Mouse (Mus musculus): ENCODE results near the gene Rngtt.
"Not testable (repeated sequence)": the region's sequence is repeated elsewhere in the genome, so short reads cannot be mapped to it uniquely, and the experiment has no call there.

The Rngtt gene

DNA sequence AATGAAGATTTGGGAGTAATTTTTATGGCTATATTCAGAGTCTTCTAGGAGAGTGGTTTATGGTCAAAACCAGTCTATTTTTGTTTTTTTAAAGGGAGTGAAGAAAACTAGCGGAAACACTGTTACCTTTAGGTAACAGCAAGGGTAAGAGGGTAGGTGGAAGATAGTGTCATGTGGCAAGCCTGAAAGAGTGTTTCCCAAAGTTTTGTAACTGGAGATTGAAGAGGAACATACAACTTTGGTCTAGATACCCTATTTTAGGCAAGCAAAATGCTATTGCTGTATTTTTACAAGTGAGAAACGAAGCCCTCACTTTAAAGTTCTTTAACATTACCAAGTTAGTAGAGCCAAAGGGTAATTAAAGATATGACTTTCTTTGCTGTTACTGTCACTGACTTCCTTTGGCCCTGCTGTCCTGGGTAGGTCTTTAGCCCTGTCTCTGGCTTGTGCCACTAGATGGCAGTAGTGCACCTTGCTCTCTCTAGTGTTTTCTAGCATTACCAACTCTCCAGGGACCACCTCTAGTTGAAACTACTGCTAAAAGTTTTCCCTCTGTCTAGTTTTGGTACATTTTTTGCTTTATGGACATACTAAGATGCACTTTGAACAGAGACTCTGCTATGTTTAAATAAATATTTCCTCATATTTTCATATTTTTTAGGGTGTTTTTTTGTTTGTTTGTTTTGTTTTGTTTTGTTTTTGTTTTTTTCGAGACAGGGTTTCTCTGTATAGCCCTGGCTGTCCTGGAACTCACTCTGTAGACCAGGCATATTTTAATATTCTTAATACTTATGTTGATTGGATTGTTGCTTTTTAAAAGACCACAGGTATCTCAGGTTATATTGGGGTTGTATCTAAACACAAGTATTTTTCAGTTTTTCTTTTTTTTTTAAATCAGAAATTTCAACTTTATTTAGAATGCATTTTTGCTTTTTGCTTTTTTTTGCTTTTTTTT, 86.4 kb downstream of the Rngtt start:
- in situ Hi-C loops (cut with MboI; ENCODE audit: low pct_unique_long_range_greater_than_20kb in 1 of 2, low sequenced_read_pairs in 2 of 2, unreplicated experiment in 1 of 2), result no loop called here

DNA sequence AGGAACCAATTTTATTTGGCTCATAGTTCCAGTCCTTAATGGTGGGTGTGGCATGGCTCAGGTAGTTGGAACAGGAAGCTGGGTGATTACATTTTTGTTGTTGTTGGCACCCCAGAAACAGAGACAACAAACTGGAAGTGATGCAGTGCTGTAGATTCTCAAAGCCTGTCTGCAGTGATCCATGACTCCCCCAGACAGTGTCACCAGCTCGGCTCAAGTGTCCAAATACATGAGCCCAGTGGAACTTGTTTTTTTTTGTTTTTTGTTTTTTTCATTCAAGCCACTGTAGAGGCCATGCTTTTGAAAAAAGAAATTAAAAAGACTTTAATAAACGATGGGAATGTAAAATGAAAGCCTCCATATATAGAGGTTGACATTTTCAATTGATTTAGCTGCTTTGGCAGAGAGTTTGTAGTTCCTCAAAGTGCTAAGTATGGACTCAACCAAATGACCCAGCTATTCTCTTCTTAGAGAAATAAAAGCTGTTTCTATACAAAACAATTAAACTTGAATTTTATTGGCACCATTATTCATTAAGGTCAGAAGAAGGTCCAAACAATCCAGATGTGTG, 95.7 kb downstream of the Rngtt start:
- in situ Hi-C loops (cut with MboI; ENCODE audit: low pct_unique_long_range_greater_than_20kb in 1 of 2, low sequenced_read_pairs in 2 of 2, unreplicated experiment in 1 of 2), result loop anchor here (25.0 kb wide), 1 partner anchor 831 kb away; no protein-coding TSS in a partner anchor

DNA sequence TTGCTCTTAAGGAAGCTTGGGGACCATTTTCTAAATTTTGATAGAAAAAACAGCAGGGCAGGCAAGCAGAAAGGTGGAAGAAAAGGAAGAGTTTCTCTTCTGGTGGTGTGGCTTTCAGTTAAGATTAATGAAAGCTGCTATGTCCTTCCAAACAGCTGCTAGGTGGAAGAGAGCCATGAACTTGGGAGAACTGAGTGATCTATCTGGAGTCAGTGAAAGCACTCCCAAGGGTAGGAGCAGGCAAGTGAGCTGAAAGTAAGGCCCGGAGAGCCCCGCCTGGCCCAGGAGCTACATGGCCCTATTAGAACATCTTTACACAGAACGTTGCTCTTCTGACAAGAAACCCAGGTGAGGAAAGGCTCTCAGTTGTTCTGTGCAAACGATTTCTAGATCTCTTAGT, 103.7 kb downstream of the Rngtt start:
- in situ Hi-C loops (cut with MboI; ENCODE audit: low pct_unique_long_range_greater_than_20kb in 1 of 2, low sequenced_read_pairs in 2 of 2, unreplicated experiment in 1 of 2), result loop anchor here (25.0 kb wide), 1 partner anchor 824 kb away; no protein-coding TSS in a partner anchor

DNA sequence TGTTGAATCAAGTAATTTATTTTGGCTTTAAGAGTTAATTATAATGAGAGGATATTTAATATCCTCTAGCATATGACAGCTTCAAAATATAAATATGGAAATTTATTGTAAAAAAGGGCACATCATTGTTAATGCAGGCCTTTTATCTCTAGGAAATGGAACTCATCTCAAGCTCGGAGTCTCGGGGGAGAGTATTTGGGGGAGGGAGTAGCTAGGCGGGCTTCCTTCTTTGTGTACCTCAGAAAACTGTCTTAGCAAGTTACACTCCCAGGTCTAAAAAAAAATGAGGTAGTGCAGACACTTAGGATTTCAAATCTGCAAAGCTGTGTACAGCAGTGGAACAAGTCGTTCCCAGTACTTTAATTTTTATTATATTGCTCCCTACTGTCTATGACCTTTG, 104.7 kb downstream of the Rngtt start:
- in situ Hi-C loops (cut with MboI; ENCODE audit: low pct_unique_long_range_greater_than_20kb in 1 of 2, low sequenced_read_pairs in 2 of 2, unreplicated experiment in 1 of 2), result loop anchor here (25.0 kb wide), 1 partner anchor 823 kb away; no protein-coding TSS in a partner anchor

DNA sequence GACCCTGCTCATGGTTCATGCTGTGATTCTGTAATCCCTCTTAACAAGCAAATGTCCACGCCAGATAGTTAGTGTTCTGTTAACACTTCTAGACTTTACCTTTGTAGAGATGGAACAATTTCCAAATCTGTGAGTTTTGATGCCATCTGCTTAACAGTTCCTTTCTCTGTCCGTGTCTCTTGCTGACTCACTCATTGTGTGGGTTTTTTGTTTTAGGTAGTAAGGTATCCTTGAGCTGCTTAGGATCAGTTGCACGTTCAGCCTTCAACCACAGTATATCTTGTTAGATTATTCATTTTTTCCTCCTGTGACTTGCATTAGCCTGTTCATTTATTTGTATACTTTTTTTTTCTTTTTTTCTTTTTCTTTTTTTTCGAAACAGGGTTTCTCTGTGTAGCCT, 107.3 kb downstream of the Rngtt start:
- in situ Hi-C loops (cut with MboI; ENCODE audit: low pct_unique_long_range_greater_than_20kb in 1 of 2, low sequenced_read_pairs in 2 of 2, unreplicated experiment in 1 of 2), result loop anchor here (25.0 kb wide), 1 partner anchor 820 kb away; no protein-coding TSS in a partner anchor

DNA sequence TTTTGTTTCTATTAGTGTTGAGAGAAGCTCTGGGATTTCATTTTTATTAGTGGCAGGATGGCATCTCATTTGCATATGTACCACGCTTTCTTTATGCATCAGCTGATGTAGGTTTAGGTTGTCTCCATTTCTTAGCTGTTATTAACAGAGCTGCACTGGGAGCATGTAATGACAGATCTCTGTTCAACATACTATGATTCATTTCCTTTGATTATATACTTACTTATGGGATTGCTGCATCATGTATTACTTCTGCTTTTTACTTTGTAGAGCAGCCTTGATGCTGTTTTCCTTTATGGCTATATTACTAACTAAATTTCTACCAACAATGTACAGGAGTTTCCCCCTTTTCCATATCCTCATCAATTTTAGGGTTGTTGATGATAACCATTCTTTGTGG, 109.5 kb downstream of the Rngtt start:
- in situ Hi-C loops (cut with MboI; ENCODE audit: low pct_unique_long_range_greater_than_20kb in 1 of 2, low sequenced_read_pairs in 2 of 2, unreplicated experiment in 1 of 2), result loop anchor here (25.0 kb wide), 1 partner anchor 818 kb away; no protein-coding TSS in a partner anchor

DNA sequence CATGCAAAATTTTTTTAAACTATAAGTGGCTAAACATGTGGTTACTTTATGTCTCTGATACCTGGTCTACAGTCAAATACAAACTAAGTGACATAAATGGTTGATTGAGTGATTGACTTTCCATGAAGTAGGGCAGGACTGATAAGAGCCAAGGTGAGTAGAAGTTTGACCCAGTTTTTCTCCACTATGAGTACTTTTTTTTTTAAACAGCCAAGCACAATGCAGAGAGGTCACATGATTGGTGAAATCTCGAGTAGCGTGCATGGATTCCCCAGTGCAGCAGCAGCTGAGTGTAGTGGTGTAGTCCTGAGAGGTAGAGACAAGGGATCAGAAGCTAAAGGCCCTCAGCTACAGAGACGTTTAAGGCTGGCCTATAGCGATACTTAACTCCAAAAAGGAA, 118.7 kb downstream of the Rngtt start:
- in situ Hi-C loops (cut with MboI; ENCODE audit: low pct_unique_long_range_greater_than_20kb in 1 of 2, low sequenced_read_pairs in 2 of 2, unreplicated experiment in 1 of 2), result no loop called here

DNA sequence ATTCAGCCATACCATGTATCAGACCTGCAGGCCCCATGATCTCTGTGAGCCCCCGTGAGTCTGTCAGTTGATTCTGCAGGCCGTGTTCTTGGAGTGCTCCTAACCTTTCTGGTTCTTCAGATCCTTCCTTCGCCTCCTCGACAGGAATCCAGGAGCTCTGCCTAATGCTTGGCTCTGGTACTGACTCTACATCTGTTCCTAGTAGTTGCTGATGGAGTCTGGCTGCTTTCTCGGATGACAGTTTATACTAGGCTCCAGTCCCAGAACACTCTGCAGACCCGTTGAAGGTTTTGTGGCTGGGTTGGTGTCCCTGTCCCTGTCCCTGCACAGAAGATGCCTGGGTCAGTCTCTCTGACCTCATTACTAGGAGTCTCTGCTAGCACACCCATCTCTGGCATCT, 131.8 kb downstream of the Rngtt start:
- in situ Hi-C loops (cut with MboI; ENCODE audit: low pct_unique_long_range_greater_than_20kb in 1 of 2, low sequenced_read_pairs in 2 of 2, unreplicated experiment in 1 of 2), result no loop called here

DNA sequence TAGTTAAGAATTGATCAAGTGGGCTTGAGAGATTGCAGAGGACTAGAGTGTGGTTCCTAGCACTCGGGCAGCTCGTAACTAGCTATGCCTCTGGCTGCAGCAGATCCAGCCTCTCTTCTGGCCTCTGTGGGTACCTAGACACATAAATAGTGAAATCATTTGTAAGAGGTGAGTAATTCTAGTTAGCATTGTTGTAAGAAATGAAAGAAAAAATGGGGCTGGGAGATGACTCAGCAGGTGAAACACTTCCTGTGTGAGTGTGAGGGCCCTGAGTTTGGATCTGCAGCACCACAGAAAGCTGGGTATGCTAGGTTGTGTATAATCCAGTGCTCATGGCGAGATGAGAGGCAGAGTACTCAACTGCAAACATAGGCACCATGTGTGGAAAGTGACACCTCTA, 136.2 kb downstream of the Rngtt start:
- in situ Hi-C loops (cut with MboI; ENCODE audit: low pct_unique_long_range_greater_than_20kb in 1 of 2, low sequenced_read_pairs in 2 of 2, unreplicated experiment in 1 of 2), result no loop called here

DNA sequence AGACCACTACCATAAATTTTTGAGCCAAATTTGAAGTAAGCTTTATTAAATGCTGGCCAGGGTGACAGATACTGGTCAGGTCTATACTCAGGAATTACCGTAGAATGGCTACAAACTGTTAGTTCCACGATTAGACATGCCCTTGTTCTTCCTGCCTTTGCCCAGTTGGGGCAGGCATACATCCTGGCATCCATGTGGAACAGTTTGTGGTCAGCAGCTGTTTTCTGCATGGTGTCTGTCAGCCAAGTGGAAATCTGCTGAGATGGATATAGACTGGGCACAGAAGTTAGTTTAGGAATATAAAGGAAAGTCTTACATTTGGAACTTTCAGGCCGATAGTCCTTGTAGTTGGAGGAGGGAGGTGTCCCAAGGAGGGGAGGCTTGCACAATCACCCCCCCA, 136.8 kb downstream of the Rngtt start:
- in situ Hi-C loops (cut with MboI; ENCODE audit: low pct_unique_long_range_greater_than_20kb in 1 of 2, low sequenced_read_pairs in 2 of 2, unreplicated experiment in 1 of 2), result no loop called here

DNA sequence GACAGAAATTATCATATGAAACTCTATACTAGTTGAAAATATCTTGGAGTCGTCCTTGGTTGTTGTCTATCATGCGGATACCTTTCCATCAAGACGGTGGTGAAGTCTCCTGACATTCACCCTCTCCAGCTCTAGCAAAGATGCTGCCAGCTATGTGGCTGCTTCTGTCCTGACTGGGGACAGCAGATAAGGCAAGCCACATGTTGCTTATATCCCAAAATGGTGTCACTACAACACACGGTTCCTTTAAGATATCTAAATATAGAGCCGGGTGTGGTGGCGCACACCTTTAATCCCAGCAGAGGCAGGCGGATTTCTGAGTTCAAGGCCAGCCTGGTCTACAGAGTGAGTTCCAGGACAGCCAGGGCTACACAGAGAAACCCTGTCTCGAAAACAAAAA, 140.2 kb downstream of the Rngtt start:
- in situ Hi-C loops (cut with MboI; ENCODE audit: low pct_unique_long_range_greater_than_20kb in 1 of 2, low sequenced_read_pairs in 2 of 2, unreplicated experiment in 1 of 2), result not testable (repeated sequence)

DNA sequence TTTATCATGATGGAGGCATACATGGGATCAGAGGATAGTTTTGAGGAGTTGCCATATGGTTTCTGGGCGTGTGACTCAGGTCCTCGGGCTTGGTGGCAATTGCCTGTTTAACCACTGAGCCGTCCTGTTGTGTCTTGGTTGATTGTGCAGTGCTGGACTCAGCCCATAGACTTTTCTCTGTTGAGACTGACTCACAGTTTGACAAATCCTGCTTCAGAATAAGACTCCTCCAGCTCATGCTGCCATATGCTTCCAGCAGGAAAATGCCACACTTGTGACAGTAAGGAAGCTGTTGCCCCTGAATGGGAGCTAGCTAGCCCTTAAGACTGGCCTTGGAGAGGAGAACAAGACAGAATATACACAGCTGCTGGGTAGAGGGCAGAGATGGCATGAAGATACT, 149.7 kb downstream of the Rngtt start:
- in situ Hi-C loops (cut with MboI; ENCODE audit: low pct_unique_long_range_greater_than_20kb in 1 of 2, low sequenced_read_pairs in 2 of 2, unreplicated experiment in 1 of 2), result no loop called here

DNA sequence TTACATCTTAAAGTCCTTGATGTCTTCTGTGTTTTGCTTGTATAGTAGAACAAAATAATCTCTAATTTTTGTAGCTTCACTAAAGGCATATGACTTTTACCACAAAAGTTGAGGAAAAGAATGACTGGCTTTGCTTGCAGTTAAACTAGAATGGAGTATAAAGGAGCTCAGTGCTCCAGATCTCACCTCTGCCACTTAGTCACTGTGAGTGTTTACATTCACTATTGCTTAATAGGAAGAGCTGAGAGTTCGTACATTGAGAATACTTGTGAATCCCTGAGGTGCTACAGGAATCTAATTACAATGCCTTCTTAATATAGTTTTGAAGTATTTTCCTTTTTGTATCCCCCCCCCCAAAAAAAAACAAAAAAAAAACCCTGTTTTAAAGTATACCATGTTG, 154.3 kb downstream of the Rngtt start:
- in situ Hi-C loops (cut with MboI; ENCODE audit: low pct_unique_long_range_greater_than_20kb in 1 of 2, low sequenced_read_pairs in 2 of 2, unreplicated experiment in 1 of 2), result no loop called here

DNA sequence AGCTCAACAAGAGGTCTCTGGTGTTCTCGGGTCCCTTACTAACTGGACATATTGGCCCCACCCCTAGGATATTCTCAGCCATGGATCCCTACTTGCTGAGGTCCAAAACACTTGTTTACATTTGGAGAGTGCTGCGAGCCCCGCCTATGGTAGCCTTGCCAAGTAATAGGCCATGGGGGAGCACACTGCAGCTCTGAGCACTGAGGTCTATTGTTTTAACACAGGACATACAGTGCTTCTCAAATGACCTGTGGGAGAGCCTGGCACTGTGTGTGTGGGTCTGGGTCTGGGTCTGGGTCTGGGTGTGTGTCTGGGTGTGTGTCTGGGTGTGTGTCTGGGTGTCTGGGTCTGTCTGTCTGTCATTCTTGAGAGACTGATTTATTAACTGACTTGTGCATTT, 155.8 kb downstream of the Rngtt start:
- in situ Hi-C loops (cut with MboI; ENCODE audit: low pct_unique_long_range_greater_than_20kb in 1 of 2, low sequenced_read_pairs in 2 of 2, unreplicated experiment in 1 of 2), result no loop called here

DNA sequence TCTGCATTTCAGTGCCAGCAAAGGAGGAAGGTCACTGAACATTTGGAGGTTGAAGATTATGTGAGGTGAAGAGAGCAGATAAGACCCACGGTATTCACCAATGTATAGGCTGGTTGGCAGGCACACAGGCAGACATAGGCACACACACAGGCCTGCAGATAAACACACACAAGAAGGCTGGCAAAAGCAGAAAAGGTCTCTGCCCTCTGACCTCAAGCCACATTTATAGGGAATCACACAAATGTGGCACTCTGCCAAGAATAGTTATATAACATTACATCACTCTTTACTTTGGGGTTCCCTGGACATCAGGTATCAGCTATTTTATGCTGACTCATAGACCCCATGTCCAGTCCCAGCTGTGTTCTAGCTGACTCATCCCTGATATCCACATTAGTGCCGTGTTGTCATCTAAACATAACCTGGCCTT, 156.9 kb downstream of the Rngtt start:
- in situ Hi-C loops (cut with MboI; ENCODE audit: low pct_unique_long_range_greater_than_20kb in 1 of 2, low sequenced_read_pairs in 2 of 2, unreplicated experiment in 1 of 2), result no loop called here

DNA sequence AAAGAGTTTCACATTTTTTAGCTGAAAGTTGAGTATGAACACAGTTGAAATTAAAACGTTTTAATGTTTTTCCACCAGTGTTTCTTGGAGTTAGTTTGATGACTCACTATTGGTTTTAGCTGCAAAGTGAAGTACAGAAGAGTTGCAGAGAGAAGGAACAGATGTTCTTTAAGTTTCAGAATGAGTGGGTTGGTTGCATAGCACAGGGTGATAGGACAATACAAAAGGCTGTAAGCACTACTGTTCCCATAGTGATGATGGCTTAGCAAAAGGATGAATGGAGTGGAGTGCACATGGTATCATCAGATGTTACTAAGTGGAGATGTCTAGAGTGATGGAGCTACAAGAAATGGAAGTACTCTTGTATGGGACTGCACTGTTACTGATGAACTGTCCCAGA, 157.5 kb downstream of the Rngtt start:
- in situ Hi-C loops (cut with MboI; ENCODE audit: low pct_unique_long_range_greater_than_20kb in 1 of 2, low sequenced_read_pairs in 2 of 2, unreplicated experiment in 1 of 2), result no loop called here

DNA sequence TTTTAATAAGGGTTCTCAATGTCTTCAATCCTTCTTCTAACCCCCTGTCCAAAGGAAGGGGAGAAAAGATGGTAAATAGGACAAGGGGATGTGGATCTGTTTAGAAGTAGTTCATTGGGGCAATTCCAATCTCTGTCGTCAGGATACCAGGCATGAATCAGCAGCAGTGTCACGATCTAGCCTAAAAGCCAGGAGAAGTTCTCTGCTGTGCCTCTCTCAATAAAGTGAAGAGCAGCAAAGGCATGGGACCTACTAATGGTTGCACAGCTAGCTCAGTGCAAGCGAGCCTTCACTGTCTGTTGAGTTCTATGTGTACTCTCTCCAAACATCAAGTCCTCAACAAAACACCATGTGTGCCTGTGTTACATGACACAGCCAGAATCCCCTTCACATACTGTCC, 158.0 kb downstream of the Rngtt start:
- in situ Hi-C loops (cut with MboI; ENCODE audit: low pct_unique_long_range_greater_than_20kb in 1 of 2, low sequenced_read_pairs in 2 of 2, unreplicated experiment in 1 of 2), result no loop called here

DNA sequence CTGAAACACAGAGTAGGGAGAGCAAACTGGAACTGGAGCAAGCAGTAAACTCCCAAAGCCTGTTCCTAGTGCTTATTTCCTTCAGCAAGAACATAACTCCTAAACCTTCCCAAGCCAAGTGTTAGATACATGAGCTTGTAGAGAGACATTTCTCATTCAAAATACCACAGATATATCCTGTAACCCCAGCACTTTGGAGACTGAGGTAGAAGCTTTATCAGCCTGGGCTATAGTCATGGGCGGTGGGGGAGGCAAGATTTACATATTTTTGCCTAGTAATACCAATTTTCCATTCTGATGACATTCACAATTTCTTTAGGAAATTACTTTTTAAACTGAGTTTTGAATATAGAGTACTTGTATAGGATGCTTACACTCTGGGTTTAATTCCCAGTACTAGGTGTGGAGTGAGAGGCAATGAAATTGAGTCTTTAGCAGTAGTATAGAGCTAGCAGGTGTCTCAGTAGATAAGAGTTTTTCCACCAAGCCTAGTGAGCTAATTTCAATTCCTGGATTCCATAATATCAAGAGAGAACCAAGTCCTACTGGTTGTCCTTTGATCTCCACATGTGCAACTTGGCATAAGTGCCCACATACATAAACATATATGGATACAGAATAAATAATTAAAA, 160.7 kb downstream of the Rngtt start:
- in situ Hi-C loops (cut with MboI; ENCODE audit: low pct_unique_long_range_greater_than_20kb in 1 of 2, low sequenced_read_pairs in 2 of 2, unreplicated experiment in 1 of 2), result no loop called here

DNA sequence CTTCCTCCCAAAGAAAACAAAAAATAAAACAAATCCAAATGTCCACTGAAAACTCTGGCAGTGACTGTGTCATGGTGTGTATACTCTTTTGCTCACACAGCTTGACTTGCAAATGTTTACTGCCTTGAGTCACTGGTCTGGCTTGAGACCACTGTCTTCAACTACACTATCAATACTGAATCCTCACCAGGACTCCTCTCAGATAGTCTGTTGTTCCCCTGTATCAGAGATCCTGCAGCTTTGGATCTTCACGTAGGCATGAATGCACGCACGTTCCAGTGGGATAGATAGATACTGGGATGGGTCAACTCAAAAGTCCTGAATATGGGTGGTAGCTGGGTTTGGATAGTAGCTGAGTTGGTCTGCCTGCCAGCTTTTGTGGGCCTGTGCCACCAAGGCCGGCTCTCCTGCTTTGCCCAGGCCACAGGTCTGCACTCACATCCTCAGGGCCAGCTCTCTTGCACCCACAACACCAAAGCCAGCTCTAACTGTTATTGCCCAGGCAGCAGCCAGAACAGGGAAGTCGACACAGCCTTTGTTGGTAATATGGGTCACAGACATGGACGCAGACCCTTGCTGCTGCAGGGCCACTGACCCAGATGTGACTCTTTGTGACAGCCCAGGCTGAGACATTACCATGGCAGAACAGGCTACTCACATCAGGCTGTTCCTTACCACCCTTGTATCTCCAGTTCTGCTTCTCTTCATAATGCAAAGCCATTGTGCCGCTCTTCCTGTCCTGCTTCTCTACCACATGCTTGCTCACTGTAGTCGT, 168.1 kb downstream of the Rngtt start:
- in situ Hi-C loops (cut with MboI; ENCODE audit: low pct_unique_long_range_greater_than_20kb in 1 of 2, low sequenced_read_pairs in 2 of 2, unreplicated experiment in 1 of 2), result no loop called here
